Mouse (Mus musculus) bone marrow, adult 2 months (tissue): ENCODE results near the gene Qsox1.

Experiments
- CTCF ChIP-seq: fragments of 200-500 bp; IDR thresholded peaks from 2 replicates; pipeline ENCODE4 v1.5.1; 2011; ENCODE audit warnings: low read length, control low read depth; ENCODE audit not compliant: control insufficient read depth, insufficient read depth
- POLR2A ChIP-seq: fragments of 200-500 bp; IDR thresholded peaks from 2 replicates; pipeline ENCODE4 v1.6.1; 2011; ENCODE audit warnings: low read depth, mild to moderate bottlenecking, control low read depth, low read length, borderline replicate concordance; ENCODE audit not compliant: control insufficient read depth

GRCm38 (mm10) chr1:155843538-155843937 lies 30.8 kb upstream of the Qsox1 start:
- no peak for TF ChIP-seq CTCF
- TF ChIP-seq POLR2A, result no peak
